Mouse (Mus musculus) erythroblast, embryonic 14.5 days (primary cell): Measurements from ENCODE around the gene Slc38a2.

Experiments
- GATA1 ChIP-seq: IDR thresholded peaks from 2 replicates; pipeline ENCODE4 v1.6.1; 2012; ENCODE audit warnings: low read length, inconsistent platforms, mixed read lengths
- TAL1 ChIP-seq: IDR thresholded peaks from 3 replicates; pipeline ENCODE4 v1.6.1; 2012; ENCODE audit warnings: low read length, inconsistent platforms, mixed read lengths

DNA sequence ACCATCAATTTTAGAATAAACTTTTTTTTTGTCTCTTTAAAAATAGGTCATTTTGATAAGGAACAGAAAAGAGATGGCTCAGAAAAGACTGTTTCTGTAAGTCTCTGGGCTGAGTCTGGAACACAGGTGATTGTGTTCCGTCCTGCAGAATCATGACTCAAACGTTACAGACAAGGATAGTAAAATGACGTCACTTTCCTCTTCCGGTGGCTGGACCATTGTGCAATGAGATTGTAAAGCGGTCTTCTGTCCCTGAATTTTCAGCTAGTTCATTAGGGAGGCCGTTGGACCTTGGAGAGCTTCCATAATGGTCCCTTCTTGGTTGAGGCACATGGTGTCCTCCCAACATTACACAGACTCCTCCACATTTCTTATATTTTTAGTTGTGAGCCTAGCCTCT lies 29.8 kb downstream of the Slc38a2 start:
- no peak for TF ChIP-seq GATA1
- no peak for TF ChIP-seq TAL1
